In the genomic region with DNA sequence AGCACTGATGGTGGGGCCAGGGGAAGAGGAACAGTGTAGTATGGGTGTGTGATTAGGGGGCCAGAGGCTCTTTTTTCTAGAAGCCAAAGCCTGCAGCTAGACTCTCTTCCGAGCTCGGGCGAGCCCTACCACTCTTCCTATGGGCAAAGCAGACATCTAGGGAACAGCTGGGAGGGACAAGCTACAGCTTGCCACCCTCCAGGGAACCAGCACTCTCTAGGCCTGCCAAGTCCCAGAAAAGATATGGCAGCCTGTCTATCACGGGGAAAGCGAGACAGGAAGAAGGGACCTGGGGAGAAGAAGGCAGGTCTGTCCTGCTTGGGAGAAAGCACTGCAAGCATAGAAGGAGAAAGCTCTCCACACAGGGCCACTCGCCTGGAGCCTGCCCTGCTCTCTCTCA, we compare ENCODE assay signal across 25 mouse cellular contexts. TPM values are rescaled to one million over a fixed set of nuclear protein-coding genes. Genes with fewer than 3 reads are reported as not detected.
DNase-seq lines count a peak whose midpoint lies in the region; ATAC-seq and TF ChIP-seq lines count a peak whose summit lies in the region.
"Had no signal": no experiment of that assay in that cellular context is flagged by ENCODE, and none has a peak within 500 bp of the region (broad histone marks: within the 10 kb centered on the region; RNA-seq: fewer than 3 reads in every experiment).

No protein-coding gene starts in this region.

- H3K4me1 ChIP-seq in heart, postnatal 0 days (ENCODE audit: control insufficient read depth, insufficient read depth), result peaks cover 23% of the 10 kb centered on the region
- no peaks in the 10 kb centered on the region; the same call in none of the 2 replicates for H3K4me1 ChIP-seq in brown adipose tissue, adult 24 weeks (ENCODE audit: control insufficient read depth, insufficient read depth, insufficient read length, low read length)
- H3K4me1 ChIP-seq in midbrain, embryonic 16.5 days (ENCODE audit: control insufficient read depth, insufficient read depth, low read length), result peaks cover 16% of the 10 kb centered on the region

- TF ChIP-seq EP300 in heart, postnatal 0 days (IDR thresholded peaks at IDR 0.05; ENCODE audit: low read depth), result no peak

- H3K4me2 ChIP-seq in heart, postnatal 0 days (ENCODE audit: low read depth, low read length), result no peak overlapping the region
- H3K4me2 ChIP-seq in midbrain, embryonic 16.5 days (ENCODE audit: low read length), result no peak overlapping the region
- H3K4me2 ChIP-seq: embryonic facial prominence, embryonic 15.5 days; hindbrain, embryonic 14.5 days; intestine, embryonic 15.5 days; midbrain, embryonic 12.5 days had no signal

- ATAC-seq in heart, postnatal 0 days (ENCODE audit: insufficient read depth, low read depth), result no peak
- no peak for ATAC-seq in midbrain, embryonic 16.5 days
- ATAC-seq: activated CD4-positive, CD25-positive, alpha-beta regulatory T cell, adult 4 months; intestine, embryonic 15.5 days; lung, postnatal 0 days had no signal

- 54% methylated on average over 6 of the region's 6 CpGs for WGBS in heart, postnatal 0 days
- WGBS in midbrain, embryonic 16.5 days, result 91% methylated on average over 6 of the region's 6 CpGs

- peaks cover 80% of the 10 kb centered on the region for H3K36me3 ChIP-seq in heart, postnatal 0 days (replicated peaks; ENCODE audit: control insufficient read depth, insufficient read depth, low read length)
- peaks cover 36% of the 10 kb centered on the region for H3K36me3 ChIP-seq in midbrain, embryonic 16.5 days (ENCODE audit: control insufficient read depth, insufficient read depth, low read length)

- H3K27me3 ChIP-seq in heart, postnatal 0 days (ENCODE audit: control insufficient read depth, insufficient read depth, low read length), result no peaks in the 10 kb centered on the region
- no peaks in the 10 kb centered on the region for H3K27me3 ChIP-seq in midbrain, embryonic 16.5 days (ENCODE audit: control insufficient read depth, insufficient read depth, low read depth, low read length)
- H3K27me3 ChIP-seq: embryonic facial prominence, embryonic 15.5 days; intestine, embryonic 15.5 days; midbrain, embryonic 12.5 days had no signal

- no peak for TF ChIP-seq CTCF in heart, postnatal 0 days (IDR thresholded peaks at IDR 0.05; ENCODE audit: low read depth)

- H3K4me3 ChIP-seq in heart, postnatal 0 days (ENCODE audit: low read depth, low read length), result no peak overlapping the region
- H3K4me3 ChIP-seq in brown adipose tissue, adult 24 weeks (ENCODE audit: insufficient read depth, low read depth, low read length), result no peak overlapping the region
- no peak overlapping the region for H3K4me3 ChIP-seq in midbrain, embryonic 16.5 days (ENCODE audit: low read depth, low read length)
- H3K4me3 ChIP-seq: embryonic facial prominence, embryonic 15.5 days; forebrain, embryonic 10.5 days; heart, adult 2 months; intestine, embryonic 15.5 days; midbrain, embryonic 12.5 days had no signal

- peak overlapping the region; percentile 16; the same call in 1 of the 2 replicates for H3K27ac ChIP-seq in heart, postnatal 0 days (ENCODE audit: low read depth)
- H3K27ac ChIP-seq in brown adipose tissue, adult 24 weeks (replicated peaks; ENCODE audit: low read depth, low read length), result 0 out of 2 replicates have a peak overlapping the region, but pooled peaks have one; percentile 55
- no peak overlapping the region for H3K27ac ChIP-seq in midbrain, embryonic 16.5 days (ENCODE audit: low read length)
- H3K27ac ChIP-seq: embryonic facial prominence, embryonic 15.5 days; forebrain, embryonic 10.5 days; heart, adult 2 months; hindbrain, embryonic 14.5 days; intestine, embryonic 15.5 days; kidney, postnatal 0 days; midbrain, embryonic 12.5 days had no signal

- no peak overlapping the region for H3K9ac ChIP-seq in heart, postnatal 0 days (replicated peaks; ENCODE audit: low read depth, low read length)
- no peak overlapping the region for H3K9ac ChIP-seq in midbrain, embryonic 16.5 days (ENCODE audit: low read depth, low read length)
- H3K9ac ChIP-seq: embryonic facial prominence, embryonic 15.5 days; hindbrain, embryonic 14.5 days; intestine, embryonic 15.5 days; midbrain, embryonic 12.5 days had no signal

- H3K9me3 ChIP-seq in heart, postnatal 0 days (replicated peaks; ENCODE audit: control insufficient read depth, low read length), result no peaks in the 10 kb centered on the region
- H3K9me3 ChIP-seq in midbrain, embryonic 16.5 days (replicated peaks; ENCODE audit: control insufficient read depth, low read length, poor library complexity, severe bottlenecking), result no peaks in the 10 kb centered on the region
- H3K9me3 ChIP-seq: embryonic facial prominence, embryonic 15.5 days; forebrain, embryonic 10.5 days; G1E; intestine, embryonic 15.5 days; midbrain, embryonic 12.5 days had no signal

- peak; percentile 54 for DNase-seq in cerebellum, adult 11-12 months
- no peak for DNase-seq in cerebellum, postnatal 4 days (ENCODE audit: low spot score in 2 of 2)
- DNase-seq in heart, postnatal 0 days (ENCODE audit: low spot score), result no peak
- no peak for DNase-seq in heart, adult 8-10 months (ENCODE audit: low spot score)
- DNase-seq in cerebellum, postnatal 25 days, result peak; percentile 48 to 54
- DNase-seq in spleen, postnatal 36 days (ENCODE audit: low spot score in 2 of 2), result no peak
- DNase-seq: adrenal gland, postnatal 25 days; gastrocnemius, postnatal 14 days; heart, postnatal 10 days; layer of hippocampus, postnatal 36 days; liver; right cerebral cortex, postnatal 25 days; thymus, adult 2 months had no signal

RNA-seq across cellular contexts. Expression of a gene that starts 9.2 kb away (rescaled TPM):
- total RNA-seq in heart, postnatal 0 days (2014; rRNA removed; ENCODE audit: low replicate concordance), result 122 and 224 TPM in 2 replicates
- 5.0 and 5.2 TPM in 2 replicates for polyA plus RNA-seq in heart, postnatal 0 days (2015; fragmentation: Nextera tagmentation; extraction: Ambion mirVana)
- total RNA-seq in heart, adult 8-10 months (2022), result 100 to 1,000 TPM; 195 to 267 (median 235) TPM
- 189 and 214 TPM in 2 replicates for polyA plus RNA-seq in brown adipose tissue, adult 24 weeks (2012; ENCODE audit: insufficient read depth, insufficient read length, missing spikeins)
- polyA plus RNA-seq in midbrain, embryonic 16.5 days (2015; fragmentation: Nextera tagmentation; extraction: Ambion mirVana), result 3.4 and 4.7 TPM in 2 replicates
- polyA plus RNA-seq: activated CD4-positive, CD25-positive, alpha-beta regulatory T cell, adult 4 months had no signal

Comparison
In these comparisons a context has a peak if more than half of its experiments do, and no peak if none do; other contexts are left out.
1. DNase-seq: peak in cerebellum, adult 11-12 months (single experiment) and cerebellum, postnatal 25 days (2 of 2); none in cerebellum, postnatal 4 days (0 of 2), heart, postnatal 0 days (single experiment), heart, adult 8-10 months (single experiment) and spleen, postnatal 36 days (0 of 2).
2. RNA of a gene that starts 9.2 kb away (polyA plus RNA-seq): 189 to 214 TPM in brown adipose tissue, adult 24 weeks; 5.0 to 5.2 TPM in heart, postnatal 0 days and 3.4 to 4.7 TPM in midbrain, embryonic 16.5 days; every median in the first group is over 10 times any median in the second.